Mouse (Mus musculus) A20 (cell line): ENCODE data around the gene 9930022D16Rik.
A peak's percentile ranks its signal among the peaks of the same experiment; 100 is the strongest.

Source experiments
- DNase-seq: peaks from one replicate; pipeline ENCODE4 v3.0.0-alpha.2; 2011; ENCODE audit warnings: low read depth, low spot score

9930022D16Rik gene

GRCm38 (mm10) chr11:109445438-109446035 lies 31.8 kb downstream of the 9930022D16Rik start:
- DNase-seq, result peak; percentile 74

GRCm38 (mm10) chr11:109451169-109451568 lies 37.5 kb downstream of the 9930022D16Rik start:
- DNase-seq, result no peak

- no peak for DNase-seq
Measured at GRCm38 (mm10) chr11:109456261-109456660, 42.5 kb downstream of the 9930022D16Rik start.

- no peak for DNase-seq
Measured at GRCm38 (mm10) chr11:109458165-109458564, 44.4 kb downstream of the 9930022D16Rik start.

- DNase-seq, result no peak
Measured at GRCm38 (mm10) chr11:109460586-109460985, 46.9 kb downstream of the 9930022D16Rik start.

- no peak for DNase-seq
Measured at GRCm38 (mm10) chr11:109465068-109465467, 51.4 kb downstream of the 9930022D16Rik start.

GRCm38 (mm10) chr11:109466987-109467386 lies 53.3 kb downstream of the 9930022D16Rik start:
- DNase-seq, result no peak

GRCm38 (mm10) chr11:109468133-109468532 lies 54.4 kb downstream of the 9930022D16Rik start:
- peak; percentile 59 for DNase-seq
